Mouse (Mus musculus): ENCODE data around the gene Cacng3.

DNA sequence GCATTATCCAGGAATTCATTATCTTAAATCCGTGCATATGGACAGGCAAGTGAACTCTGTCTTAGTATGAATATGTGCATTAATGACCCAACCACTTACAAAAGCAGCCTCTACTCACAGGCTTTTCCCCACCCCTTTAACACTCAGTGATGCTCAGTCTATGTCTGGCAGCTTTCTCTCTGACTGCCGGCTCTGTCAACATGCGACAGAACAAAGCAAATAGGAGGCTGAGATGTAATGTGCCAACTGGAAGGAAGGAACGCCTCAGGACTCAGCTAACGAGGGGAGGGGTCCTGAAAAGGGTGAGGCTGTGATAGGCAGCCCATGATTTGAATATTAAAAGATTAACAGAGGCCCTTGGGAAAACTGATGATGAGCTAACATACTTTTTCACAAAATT lies 68.2 kb downstream of the Cacng3 start:
- TF ChIP-seq FOSL1 (IDR thresholded peaks at IDR 0.05; ENCODE audit: insufficient read depth, low read length, poor library complexity, severe bottlenecking) (no peak), CTCF (IDR thresholded peaks at IDR 0.05; ENCODE audit: control insufficient read depth, insufficient read depth, insufficient read length) (no peak), MYOG (IDR thresholded peaks at IDR 0.05; ENCODE audit: control insufficient read depth, extremely low read depth, insufficient read length) (no peak), USF1 (IDR thresholded peaks at IDR 0.05; ENCODE audit: low read depth) (no peak), MAX (IDR thresholded peaks at IDR 0.05) (no peak)

Measured in C2C12 (cell line).